Comparison of ENCODE assay signal across 18 mouse cellular contexts in the genomic region with DNA sequence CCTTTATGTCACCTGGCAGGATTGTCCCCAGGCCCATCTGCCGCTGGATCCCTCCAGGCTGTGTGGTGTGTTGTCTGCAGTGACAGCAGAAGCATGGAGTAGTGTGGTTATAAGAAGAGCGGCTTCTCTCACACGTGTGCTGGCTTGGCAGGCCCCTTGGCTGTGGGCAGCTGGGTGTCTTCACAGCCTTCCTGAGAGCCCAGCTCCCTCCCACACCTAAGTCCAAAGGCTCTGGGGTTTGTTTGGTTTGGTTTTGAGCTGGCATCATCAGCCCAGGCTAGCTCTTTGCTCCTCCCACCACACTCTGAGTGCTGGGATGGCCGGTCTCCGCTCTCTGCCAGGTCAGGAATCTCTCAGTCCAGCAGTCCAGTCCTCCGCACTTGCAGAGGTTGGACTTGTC.
DNase-seq lines count a peak whose midpoint lies in the region; ATAC-seq lines count a peak whose summit lies in the region.
"Had no signal": no experiment of that assay in that cellular context is flagged by ENCODE, and none has a peak within 500 bp of the region (broad histone marks: within the 10 kb centered on the region; RNA-seq: fewer than 3 reads in every experiment).

No protein-coding gene starts in this region.

- DNase-seq in frontal cortex, postnatal 10 days (ENCODE audit: low spot score in 2 of 2) = no peak
- peak; percentile 20 to 78 for DNase-seq in left cerebral cortex, postnatal 25 days (ENCODE audit: low spot score in 2 of 2)
- DNase-seq in left cerebral cortex, adult 11 months (ENCODE audit: low spot score) = no peak
- peak; percentile 73 for DNase-seq in right cerebral cortex, adult 18-20 months
- DNase-seq in right cerebral cortex, postnatal 14 days = no peak
- peak; percentile 77 for DNase-seq in brain, adult 2 months (ENCODE audit: low read depth, low spot score)
- DNase-seq in kidney, postnatal 14 days = no peak
- DNase-seq: cerebellum, adult 11 months; cerebellum, adult 2 months; cerebellum, adult 9-11 months; cerebellum, postnatal 25 days; gastrocnemius, adult 2 months; gastrocnemius, postnatal 14 days; heart, adult 11 months had no signal

- peak; percentile 85 for ATAC-seq in frontal cortex, adult (ENCODE audit: low TSS enrichment)
- ATAC-seq: activated CD4-positive, CD25-positive, alpha-beta regulatory T cell, adult 4 months; forebrain, embryonic 15.5 days; hindbrain, postnatal 0 days had no signal

- intact Hi-C loops in left cerebral cortex, postnatal 25 days (cut with DNase I) = no loop called here

Comparison
In these comparisons a context has a peak if more than half of its experiments do, and no peak if none do; other contexts are left out.
1. DNase-seq: peak in left cerebral cortex, postnatal 25 days (2 of 2), right cerebral cortex, adult 18-20 months (single experiment) and brain, adult 2 months (single experiment); none in frontal cortex, postnatal 10 days (0 of 2), left cerebral cortex, adult 11 months (single experiment), right cerebral cortex, postnatal 14 days (single experiment) and kidney, postnatal 14 days (single experiment).